Mouse (Mus musculus) liver, adult (tissue): ENCODE measurements at regions not wholly inside any gene's neighbourhood (a gene's known extent, or its start where the extent isn't known, plus 50 kb on each side); places are given as distances from the start of the nearest gene placed in this dataset.

ENCODE experiments used
- GATA4 ChIP-seq: IDR thresholded peaks from 2 replicates; pipeline ENCODE4 v1.6.1; 2014; ENCODE audit warnings: mild to moderate bottlenecking, low read length; ENCODE audit not compliant: insufficient replicate concordance

DNA sequence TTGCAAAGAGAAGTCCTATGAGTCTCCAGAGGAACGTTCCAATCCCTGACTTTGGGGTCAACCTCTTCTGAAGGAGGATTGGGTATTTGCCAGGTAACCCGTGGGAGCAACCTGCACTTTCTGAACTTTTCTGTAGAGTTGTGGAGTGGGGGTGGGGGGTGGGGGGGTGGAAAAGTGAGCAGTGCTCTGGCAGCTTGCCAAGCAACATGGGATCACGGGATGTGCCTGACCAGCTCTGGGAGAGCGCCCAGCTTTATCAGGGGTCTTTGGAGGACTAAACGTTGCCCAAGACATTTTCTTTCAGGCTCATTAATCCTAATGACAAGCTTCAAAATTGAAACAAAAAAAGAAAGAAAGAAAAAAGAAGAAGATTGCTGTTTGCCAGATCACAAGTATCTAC is 124.4 kb upstream of the Ngf start:
- no peak for TF ChIP-seq GATA4

DNA sequence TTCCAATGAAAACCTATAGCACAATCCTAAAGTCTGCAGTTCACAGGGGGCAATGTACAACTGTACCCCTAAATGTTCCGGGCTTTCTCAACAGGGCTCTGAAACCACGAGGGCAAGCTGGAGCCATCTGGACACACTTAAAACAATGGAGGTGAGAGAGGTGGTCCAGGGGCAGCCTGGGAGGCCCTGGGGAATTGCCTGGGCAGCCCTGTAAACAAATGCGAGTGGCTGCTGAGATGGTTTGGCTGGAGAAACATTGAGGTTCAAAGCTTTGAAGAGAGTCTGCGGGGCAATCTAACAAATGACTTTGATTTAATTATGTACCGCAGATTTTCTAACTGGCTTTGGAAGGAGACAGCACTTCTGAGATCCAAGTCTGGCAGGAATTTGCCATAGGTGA is 129.0 kb upstream of the Ngf start:
- TF ChIP-seq GATA4: no peak

DNA sequence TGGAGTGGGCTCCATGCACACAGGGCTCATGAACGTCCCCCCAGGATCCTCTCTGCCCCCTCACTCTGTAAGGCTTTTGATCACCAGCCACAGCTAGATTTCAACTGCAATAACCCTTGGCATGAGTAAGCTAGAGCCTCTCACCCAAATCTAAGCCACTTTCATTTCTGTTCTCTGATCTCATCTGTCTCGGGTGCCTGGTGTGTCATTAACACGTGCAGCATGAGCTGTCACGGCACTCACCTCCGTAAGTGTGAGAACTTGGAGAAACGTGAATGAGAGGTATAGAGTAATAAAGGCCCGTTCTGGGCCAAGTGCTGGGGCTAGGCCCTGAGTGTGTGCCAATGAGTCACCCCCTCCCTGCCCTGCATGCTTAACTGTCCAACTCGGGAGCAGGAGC is 131.8 kb upstream of the Ngf start:
- no peak for TF ChIP-seq GATA4

DNA sequence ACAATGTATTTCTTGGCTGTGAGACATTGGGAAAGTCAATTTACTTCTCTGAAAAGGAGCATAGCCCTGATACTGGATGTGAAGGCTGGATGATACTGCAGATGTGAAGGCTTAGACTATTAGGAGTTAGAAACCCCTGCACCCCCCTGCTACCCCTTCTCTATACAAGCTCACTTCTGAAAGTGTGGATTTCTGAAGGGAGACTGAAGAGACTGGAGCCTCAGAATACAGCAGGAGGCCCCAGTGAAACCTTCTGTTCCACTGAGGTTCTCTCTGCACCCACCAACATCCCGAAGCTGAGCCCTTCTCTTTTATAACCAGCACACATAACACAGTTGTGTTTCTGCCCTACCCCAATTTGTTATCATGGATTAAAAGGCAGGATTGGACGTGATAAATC is 131.7 kb upstream of the Vangl1 start:
- no peak for TF ChIP-seq GATA4

DNA sequence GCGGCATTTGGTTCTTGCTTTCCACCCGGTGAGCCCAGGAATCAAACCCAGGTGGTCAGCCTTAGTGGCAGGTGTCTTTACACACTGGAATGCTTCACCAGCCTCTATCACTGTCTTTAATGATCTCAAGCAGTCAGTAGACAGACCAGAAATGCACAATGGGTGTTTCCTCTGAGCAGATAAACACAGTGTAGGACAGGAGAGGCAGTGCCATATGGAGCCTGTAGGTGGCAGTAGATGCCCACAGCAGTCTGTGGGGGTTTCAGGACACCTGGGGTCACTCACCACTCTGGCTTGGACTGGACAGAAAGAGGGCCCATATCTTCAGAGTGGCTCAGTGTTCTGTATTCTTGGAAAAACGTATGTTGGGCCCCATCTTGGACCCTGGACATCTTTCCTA is 130.7 kb upstream of the Vangl1 start:
- TF ChIP-seq GATA4: no peak

DNA sequence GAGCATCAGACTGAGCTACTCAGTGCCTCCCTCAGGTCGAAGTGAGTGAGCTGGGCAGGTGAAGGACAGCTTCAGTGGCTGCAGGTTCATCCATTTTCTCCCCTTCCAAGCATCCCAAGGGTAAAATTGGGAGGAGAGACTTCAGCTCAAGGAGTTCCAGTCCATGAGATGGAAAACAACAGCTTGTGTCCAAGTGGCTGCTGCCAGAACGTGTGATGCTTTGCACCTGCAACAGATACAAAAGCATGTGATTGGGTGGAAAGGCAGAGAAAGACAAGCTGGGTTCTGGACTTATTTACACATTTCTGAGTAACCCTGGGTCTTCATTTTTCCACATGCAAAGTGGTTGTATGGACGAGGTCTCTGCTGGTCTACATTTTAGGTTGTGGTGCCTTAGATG is 127.7 kb upstream of the Vangl1 start:
- no peak for TF ChIP-seq GATA4

DNA sequence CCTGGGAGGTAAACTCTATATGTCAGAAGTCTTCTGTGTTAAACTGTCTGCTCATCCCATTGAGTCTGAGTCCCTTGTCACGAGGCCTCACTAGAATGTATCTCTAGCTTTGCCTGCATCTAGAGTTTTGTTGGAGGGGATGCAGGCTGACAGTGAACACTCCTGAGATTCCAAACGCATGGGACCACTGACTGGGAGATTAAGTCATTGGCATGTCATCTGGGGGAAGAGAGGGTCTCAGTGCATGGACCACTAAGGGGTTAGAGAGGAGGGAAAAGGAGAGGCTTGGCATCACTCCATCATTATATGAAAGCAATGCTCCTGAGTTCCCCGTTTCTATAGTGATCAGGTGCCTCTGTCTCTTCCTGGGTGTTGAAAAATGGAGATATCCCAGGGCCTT is 114.8 kb upstream of the Vangl1 start:
- no peak for TF ChIP-seq GATA4

DNA sequence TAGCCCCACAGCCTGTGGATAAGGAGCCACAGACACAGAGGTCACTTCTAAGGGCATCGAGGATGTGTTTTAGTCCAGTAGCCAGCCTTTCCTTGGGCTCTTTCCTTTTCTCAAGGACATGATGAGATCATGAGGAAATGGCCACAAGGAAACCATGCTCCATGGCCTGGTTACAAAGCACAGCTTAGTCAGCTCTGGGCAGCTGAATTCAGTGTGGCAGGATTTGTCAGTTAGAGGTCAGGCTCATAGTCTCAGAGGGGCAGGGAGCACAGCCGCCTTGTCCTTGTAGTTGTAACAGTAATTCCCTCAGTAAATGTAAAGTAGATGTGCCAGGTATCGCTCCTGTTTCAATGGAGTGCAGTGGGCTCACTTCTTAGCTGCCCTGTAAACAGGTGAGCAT is 111.7 kb upstream of the Vangl1 start:
- TF ChIP-seq GATA4: no peak

DNA sequence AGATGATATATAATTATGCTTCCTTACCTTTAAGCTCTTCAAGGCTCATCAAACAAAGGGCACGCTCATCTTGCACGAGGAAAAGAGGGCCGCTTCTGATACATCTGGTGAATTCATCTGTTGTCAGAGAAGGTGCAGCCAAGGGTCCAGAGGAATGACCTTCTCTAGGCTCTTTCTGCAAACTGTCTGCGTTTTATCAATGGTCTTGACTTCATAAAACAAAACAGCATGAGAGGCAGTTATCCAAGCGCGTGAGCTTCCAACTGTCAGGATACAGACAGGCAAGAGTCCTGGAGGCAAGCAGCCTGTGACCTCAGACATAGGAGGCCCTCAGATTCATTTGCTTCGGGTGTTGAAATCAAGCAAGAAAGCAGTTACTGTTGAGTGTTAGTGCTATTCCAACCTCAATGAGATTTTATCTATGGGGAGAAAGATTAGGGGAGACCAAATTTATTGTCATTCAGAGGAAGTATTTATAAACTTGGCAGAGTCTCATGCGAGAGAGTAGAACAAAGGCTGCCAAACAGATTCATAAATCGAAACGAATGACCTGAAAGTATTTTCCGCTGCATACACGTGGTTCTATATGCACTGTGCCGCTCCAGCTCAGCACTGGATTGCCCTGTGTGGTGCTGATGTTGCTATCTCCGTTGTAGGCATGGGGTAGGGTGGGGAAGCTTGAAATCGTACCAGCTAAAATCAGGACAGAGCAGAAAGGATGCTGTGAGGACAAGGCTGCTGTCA is 107.2 kb upstream of the Vangl1 start:
- TF ChIP-seq GATA4: no peak

DNA sequence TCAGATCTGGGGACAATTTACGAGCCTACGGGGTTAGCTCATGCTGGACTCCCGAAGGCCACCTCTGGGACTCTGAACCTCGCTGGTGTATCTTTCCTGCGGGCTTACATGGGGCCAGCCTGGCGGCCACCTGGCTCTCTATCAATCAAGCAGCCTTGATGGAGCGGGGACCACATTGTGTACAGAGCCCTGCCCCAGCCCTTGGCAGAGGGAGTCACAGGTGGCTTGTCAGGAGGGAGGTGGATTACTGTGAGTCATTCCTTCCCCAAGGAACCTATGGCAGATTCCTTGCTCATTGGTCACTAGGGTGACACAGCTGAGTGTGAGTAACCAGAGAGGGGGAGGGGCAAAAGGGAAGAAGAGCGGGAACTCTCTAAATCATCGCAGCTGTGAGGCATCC is 105.8 kb upstream of the Vangl1 start:
- no peak for TF ChIP-seq GATA4

DNA sequence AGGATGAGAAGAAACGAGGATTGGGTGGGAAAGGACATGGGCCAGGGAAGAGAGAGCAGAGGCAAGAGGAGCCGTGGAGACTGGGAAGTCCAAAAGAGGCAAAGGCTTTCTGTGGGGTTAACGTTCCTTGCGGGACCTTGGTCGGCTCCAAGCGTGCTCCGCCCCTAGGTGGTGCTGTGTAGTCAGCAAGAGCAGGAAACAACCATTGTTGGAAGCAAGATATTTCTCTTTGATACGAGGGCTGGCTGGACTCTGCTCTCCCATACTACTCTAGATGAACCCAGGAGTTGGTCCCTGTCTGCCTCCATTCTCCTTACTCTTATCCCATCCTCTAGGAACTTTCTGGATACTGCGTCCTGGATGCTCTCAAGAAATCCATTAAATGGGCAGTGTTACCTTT is 105.3 kb upstream of the Vangl1 start:
- TF ChIP-seq GATA4: no peak

DNA sequence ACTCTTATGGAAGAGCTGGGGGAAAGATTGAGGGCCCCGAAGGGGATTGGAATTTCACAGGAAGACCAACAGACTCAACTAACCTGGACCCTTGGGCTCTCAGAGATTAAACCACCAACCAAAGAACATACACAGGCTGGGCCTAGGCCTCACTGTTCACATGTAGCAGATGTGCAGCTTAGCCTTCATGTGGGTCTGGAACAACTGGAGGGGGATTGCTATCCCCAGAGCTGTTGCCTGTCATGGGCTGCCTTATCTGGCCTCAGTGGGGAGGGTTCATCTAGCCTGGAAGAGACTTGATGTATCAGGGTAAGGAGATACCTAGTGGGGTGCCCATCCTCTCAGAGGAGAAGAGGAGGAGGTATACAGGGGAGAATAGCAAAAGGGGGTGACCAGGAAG is 103.2 kb upstream of the Vangl1 start:
- TF ChIP-seq GATA4: no peak

DNA sequence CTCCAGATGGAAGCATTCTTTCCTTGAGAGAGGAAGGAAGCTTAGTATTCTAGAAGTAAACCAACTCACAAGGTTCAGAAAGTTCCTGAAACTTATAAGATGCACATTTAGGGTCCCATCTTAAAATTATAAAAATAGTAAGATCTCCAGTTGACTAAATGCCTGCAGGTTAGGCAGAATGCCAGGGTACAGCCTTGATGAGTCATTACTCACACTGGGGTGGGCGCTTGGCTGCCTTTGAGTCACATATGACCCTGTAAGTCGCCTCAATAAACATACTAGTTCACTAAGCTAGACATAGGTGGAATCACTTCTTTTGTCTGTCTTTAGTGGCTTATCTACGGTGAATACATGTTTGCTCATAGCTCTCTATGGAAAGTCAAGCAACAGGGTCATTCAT is 87.9 kb upstream of the Vangl1 start:
- no peak for TF ChIP-seq GATA4

DNA sequence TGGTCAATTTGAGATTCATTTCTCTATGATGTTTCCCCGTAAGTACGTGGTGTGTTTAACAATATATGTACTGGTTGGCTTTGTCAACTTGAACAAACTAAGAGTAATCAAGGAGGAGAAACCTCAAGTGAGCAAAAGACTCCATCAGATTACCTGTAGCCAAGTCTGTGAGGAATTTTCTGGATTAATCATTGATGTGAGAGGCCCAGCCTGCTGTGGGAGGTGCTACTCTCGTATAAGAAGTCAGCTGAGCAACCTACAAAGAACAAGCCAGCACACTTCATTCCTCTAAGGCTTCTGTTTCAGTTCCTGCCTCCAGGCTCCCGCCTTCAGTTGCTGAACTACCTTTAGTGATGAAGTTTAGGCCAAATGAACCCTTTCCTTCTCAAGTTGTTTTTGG is 77.5 kb upstream of the Vangl1 start:
- TF ChIP-seq GATA4: no peak

DNA sequence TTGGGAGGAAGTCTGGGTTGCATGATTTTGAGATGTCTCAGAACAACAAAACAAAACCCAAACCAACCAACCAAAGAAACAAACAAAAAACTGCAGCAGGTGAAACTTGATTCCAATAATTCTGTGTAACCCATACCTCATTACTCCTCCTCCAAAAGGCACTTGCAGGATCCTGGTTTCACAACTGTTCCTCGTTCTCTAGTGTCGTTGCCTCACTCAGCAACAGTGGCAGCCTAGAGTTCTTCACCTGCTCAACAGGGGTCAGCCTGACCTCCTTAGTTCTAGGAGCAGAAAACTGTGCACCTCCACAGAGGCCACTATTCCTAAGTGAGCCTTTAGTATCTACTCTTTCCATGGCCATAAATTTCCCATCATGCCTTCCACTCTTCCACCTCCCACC is 72.3 kb upstream of the Vangl1 start:
- TF ChIP-seq GATA4: no peak

DNA sequence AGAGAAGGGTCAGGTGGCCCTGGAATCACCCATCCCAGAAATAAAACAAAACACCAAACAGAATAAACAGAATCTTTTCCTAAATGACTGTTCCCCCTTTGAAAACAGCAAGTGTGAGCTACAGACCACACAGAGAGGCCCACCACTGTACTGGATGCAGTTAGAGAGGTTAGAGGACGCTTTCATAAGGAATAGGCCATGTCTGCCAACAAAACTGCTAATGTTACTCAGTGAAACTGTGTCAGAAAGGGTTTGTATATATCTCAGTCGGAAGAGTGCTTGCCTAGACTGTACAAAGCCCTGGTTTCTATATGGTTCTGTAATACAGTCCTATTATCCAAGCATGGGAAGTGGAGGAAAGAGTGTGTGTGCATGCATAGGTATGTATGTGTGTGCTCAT is 71.8 kb upstream of the Vangl1 start:
- TF ChIP-seq GATA4: no peak

DNA sequence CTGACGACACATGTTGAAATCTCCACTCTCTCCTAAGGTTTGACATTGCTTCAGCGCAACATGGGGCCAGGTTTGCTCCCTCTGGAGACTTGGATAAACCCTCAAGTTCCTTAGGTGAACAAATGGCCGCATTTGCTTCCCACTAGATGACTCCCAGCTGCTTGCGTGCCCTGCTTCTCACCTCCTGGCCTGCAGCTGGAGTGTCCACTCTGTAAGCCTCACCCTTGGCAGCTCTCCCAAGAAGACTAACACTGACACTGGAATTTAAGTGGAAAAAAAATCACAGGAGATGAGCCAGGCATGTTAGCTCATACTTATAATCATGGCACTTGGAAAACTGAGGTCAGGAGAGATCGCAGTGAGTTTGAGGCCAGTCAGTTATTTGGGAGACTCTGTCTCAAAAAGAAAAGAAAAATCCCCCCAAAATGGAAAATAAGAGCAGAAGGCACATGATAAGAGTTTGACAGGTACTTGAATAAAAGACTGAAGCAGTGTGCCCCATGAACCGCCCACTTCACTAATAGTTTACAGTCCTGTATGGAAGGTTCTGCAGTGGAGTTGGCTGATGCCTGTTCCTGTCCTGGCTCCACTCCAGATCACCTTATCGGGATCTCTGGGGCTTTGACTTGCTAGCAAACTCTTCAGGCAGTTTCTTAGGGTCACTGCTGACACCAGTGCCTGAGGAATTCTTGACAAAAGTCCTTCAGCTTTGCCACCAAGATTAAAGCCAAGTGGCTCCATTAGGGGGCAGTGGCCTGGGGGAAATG is 70.9 kb upstream of the Vangl1 start:
- no peak for TF ChIP-seq GATA4

DNA sequence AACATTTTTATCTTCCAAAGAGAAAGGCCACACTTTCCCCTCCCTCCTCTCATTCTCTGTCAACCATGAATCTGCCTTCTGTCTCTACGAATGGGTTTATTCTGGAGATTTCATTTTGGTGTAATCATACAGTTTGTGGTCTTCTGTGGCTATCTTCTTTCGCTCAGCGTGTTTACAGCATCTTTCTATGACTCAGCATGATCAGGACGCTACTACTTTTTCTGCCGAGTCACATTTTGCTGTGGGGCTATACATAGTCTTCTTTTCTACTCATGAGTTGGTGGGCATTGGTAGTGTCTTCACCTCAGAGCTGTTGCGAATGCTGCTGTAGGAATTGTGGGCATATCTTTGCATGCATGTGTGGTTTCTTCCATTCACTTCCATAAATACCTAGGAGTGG is 66.3 kb upstream of the Vangl1 start:
- no peak for TF ChIP-seq GATA4

DNA sequence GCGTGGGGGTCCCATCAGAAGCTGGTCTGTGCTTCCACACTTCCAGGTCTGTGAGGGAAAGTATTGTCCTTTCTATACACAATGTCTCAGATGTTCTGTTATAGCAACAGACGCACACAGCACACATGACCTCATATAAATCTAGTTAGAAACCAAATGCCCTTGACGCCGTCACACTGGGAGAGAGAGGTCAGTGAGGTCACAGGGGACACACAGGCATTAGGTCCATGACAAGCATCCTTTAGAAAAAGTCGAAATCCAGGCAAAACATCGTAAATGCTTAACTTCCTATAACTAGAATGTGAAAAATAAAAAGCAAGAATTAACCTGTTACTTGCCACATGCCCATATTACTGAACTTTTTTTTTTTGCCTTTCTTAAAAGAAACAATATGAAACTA is 65.8 kb upstream of the Vangl1 start:
- no peak for TF ChIP-seq GATA4
